Mouse (Mus musculus): ENCODE measurements around the gene Timm50. TPM values are rescaled to one million over a fixed set of nuclear protein-coding genes. Genes with fewer than 3 reads are reported as not detected.

Timm50 gene
- polyA plus RNA-seq, 1 experiment from 2014 or later: 174 TPM

DNA sequence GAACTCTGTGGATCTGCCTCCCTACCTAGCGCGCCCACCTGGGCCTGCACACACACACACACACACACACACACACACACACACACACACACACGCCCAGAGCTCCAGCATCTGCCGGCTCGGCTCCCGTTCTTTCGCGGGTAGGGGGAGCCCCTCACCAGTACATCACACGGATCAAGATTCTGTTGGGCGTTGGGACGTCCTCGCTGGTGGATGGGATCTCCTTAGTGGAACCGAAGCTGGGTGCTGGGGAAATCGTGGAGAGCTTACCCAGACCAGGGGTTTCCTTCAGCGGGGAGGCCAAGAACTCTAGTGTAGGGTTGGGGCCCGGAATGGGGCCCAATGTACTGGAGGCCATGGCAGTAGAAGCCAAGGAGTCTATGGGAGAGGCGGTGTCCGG, 21.7 kb downstream of the Timm50 start:
- no peaks in the 10 kb centered on the region for H3K9me3 ChIP-seq
- H3K27me3 ChIP-seq (replicated peaks): peaks cover 50% of the 10 kb centered on the region
- ATAC-seq (ENCODE audit: low FRiP score, low read depth): no peak
- H3K36me3 ChIP-seq: peaks cover 4% of the 10 kb centered on the region; the same call in 1 of the 2 replicates
- H3K27ac ChIP-seq: no peak overlapping the region
- WGBS: under 1% methylated on average over 16 of the region's 18 CpGs
- H3K4me3 ChIP-seq: peak overlapping the region; percentile 27
- peak overlapping the region; percentile 44; the same call in 1 of the 2 replicates for H3K9ac ChIP-seq
- peak overlapping the region; percentile 60 for H3K4me2 ChIP-seq (replicated peaks)
- H3K4me1 ChIP-seq: peaks cover 34% of the 10 kb centered on the region

DNA sequence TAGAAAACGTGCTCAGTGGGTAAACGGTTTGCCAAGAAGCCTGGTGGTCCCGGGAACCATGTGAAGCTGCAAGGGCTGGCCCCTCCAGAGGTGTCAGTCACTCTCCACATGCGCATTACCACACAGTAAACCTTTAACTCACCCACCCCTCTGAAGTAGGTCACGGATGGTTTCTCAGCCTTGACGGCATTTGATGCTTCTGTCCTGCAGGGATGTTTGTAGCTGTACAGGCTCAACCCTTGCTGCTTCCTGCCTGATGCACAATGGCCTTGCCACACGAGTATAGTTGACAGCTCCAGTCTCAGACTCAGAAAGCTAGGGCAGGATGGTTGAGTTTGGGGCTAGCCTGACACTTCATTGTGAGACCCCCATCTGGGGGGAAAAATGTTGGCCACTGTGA, 31.2 kb downstream of the Timm50 start:
- Histone ChIP-seq H3K9me3 (no peaks in the 10 kb centered on the region), H3K36me3 (no peaks in the 10 kb centered on the region), H3K4me3 (no peak overlapping the region), H3K27me3 (replicated peaks) (no peaks in the 10 kb centered on the region), H3K4me1 (peaks cover 11% of the 10 kb centered on the region), H3K9ac (no peak overlapping the region), H3K4me2 (replicated peaks) (0 out of 2 replicates have a peak overlapping the region, but pooled peaks have one; percentile 1), H3K27ac (no peak overlapping the region)
- ATAC-seq (ENCODE audit: low FRiP score, low read depth): no peak
- 82% methylated on average over 7 of the region's 7 CpGs for WGBS

DNA sequence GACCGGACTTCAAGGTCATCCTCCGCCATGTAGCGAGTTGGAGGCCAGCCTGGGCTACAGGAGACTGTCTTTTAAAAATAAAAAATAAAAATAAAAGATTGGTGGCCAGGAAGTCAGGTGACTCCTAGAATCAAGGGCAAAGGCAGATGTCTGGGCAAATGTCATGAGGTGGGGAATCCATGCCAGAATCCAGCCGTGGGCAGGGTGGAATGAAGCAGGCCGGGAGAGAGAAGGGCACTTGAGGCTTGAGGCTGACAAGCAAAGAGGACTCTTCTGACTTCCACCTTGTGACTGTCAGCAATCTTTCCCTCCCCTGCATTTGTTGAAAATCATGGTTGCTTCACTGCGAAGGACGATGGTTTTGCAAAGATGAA, 33.6 kb downstream of the Timm50 start:
- H3K9me3 ChIP-seq: no peaks in the 10 kb centered on the region
- no peak for ATAC-seq (ENCODE audit: low FRiP score, low read depth)
- peaks cover 1% of the 10 kb centered on the region; the same call in 1 of the 2 replicates for H3K36me3 ChIP-seq
- no peaks in the 10 kb centered on the region for H3K27me3 ChIP-seq (replicated peaks)
- H3K4me3 ChIP-seq: peak overlapping the region; percentile 65
- no peak overlapping the region for H3K27ac ChIP-seq
- peaks cover 11% of the 10 kb centered on the region for H3K4me1 ChIP-seq
- H3K9ac ChIP-seq: peak overlapping the region; percentile 81
- WGBS: 85% methylated on average over 7 of the region's 7 CpGs
- H3K4me2 ChIP-seq (replicated peaks): peak overlapping the region; percentile 77

GRCm38 (mm10) chr7:28277615-28278278, 34.1 kb downstream of the Timm50 start, which contains the start of gene Eid2b:
Gene Eid2b (plus strand): TSS chr7:28277739.
- no peaks in the 10 kb centered on the region for H3K9me3 ChIP-seq
- H3K9ac ChIP-seq: peak within 1 kb of the TSS; percentile 81
- H3K4me3 ChIP-seq: peak within 1 kb of the TSS; percentile 65
- H3K27ac ChIP-seq: no peak within 1 kb of the TSS; the same call in 1 of the 2 replicates
- no peaks in the 10 kb centered on the region for H3K27me3 ChIP-seq (replicated peaks)
- WGBS: 3% methylated on average over 68 of the region's 68 CpGs
- H3K36me3 ChIP-seq: peaks cover 6% of the 10 kb centered on the region; the same call in 1 of the 2 replicates
- peak; percentile 77 for ATAC-seq (ENCODE audit: low FRiP score, low read depth)
- peaks cover 11% of the 10 kb centered on the region for H3K4me1 ChIP-seq
- peak within 1 kb of the TSS; percentile 77 for H3K4me2 ChIP-seq (replicated peaks)

DNA sequence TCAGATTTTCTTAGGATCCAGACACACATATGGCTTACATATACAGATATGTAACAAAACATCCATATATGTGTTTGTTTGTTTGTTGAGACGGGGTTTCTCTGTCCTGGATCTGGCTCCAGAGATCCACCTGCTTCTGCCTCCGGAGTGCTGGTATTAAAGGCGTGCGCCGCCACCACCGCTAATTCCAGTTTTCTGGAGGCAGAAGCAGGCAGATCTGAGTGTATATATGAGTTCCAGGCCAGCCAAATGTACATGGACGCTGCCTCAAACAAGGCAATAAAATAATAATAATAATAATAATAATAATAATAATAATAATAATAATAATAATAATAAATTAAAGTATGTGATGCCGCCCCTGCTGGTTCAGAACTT, 34.6 kb downstream of the Timm50 start:
- peak; percentile 19; the same call in 1 of the 2 replicates for ATAC-seq (ENCODE audit: low FRiP score, low read depth)

DNA sequence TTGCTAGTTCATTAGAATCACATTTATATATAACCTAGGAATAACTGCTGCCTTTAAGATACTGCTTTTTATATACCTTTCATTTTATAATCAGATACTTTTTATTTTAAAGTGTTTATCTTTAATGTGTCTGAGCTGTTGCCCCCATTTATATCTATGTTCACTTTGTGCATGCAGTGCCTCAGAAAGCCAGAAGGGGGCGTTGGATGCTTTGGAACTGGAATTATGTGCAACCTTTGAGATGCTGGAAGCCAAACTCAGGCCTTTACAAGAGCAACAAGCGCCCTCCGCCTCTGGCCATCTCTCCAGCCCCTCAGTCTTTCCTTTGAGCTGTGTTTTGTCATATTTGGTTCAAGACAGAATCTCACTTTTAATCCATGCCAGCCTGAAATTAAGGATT, 40.1 kb downstream of the Timm50 start:
- Histone ChIP-seq H3K4me1 (peaks cover 7% of the 10 kb centered on the region; the same call in 1 of the 2 replicates), H3K4me2 (replicated peaks) (no peak overlapping the region), H3K4me3 (no peak overlapping the region), H3K27ac (no peak overlapping the region), H3K9me3 (no peaks in the 10 kb centered on the region), H3K36me3 (peaks cover 28% of the 10 kb centered on the region), H3K27me3 (replicated peaks) (no peaks in the 10 kb centered on the region), H3K9ac (no peak overlapping the region)
- ATAC-seq (ENCODE audit: low FRiP score, low read depth): no peak
- WGBS: 71% methylated on average over 3 of the region's 3 CpGs

More for the DNA sequence above, 34.6 kb downstream of the Timm50 start:
- no peaks in the 10 kb centered on the region for H3K27me3 ChIP-seq (replicated peaks)
- peaks cover 11% of the 10 kb centered on the region for H3K4me1 ChIP-seq
- H3K27ac ChIP-seq: no peak overlapping the region
- H3K9ac ChIP-seq: no peak overlapping the region
- no peak overlapping the region; the same call in 1 of the 2 replicates for H3K4me2 ChIP-seq (replicated peaks)
- peaks cover 10% of the 10 kb centered on the region; the same call in 1 of the 2 replicates for H3K36me3 ChIP-seq
- WGBS: 62% methylated on average over 8 of the region's 8 CpGs
- H3K9me3 ChIP-seq: no peaks in the 10 kb centered on the region
- H3K4me3 ChIP-seq: no peak overlapping the region

DNA sequence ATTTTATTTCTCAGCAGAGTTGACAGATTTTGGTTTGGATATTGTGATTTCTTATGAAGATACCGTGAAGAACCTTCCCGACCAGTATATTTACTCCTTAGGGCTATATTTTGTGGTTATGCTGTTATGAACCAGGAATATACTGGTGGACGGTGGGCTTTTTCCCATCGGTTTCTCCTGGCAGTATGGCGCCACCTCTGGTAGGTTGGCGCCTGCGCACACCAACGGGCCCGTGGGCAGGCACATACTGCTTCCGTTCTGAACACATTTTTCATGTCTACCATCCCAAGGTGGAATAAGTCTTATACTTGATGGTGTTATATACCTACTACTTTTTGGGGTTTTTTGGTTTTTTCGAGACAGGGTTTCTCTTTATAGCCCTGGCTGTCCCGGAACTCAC, 42.5 kb downstream of the Timm50 start:
- H3K27ac ChIP-seq: no peak overlapping the region
- H3K9me3 ChIP-seq: no peaks in the 10 kb centered on the region
- no peak overlapping the region for H3K4me3 ChIP-seq
- H3K4me1 ChIP-seq: peaks cover 7% of the 10 kb centered on the region; the same call in 1 of the 2 replicates
- no peak for ATAC-seq (ENCODE audit: low FRiP score, low read depth)
- no peaks in the 10 kb centered on the region for H3K27me3 ChIP-seq (replicated peaks)
- 94% methylated on average over 12 of the region's 12 CpGs for WGBS
- H3K9ac ChIP-seq: no peak overlapping the region
- H3K36me3 ChIP-seq: peaks cover 28% of the 10 kb centered on the region
- peak overlapping the region; percentile 79 for H3K4me2 ChIP-seq (replicated peaks)

GRCm38 (mm10) chr7:28268576-28268975, 43.3 kb downstream of the Timm50 start:
- H3K27me3 ChIP-seq (replicated peaks): no peaks in the 10 kb centered on the region
- H3K4me1 ChIP-seq: peaks cover 7% of the 10 kb centered on the region; the same call in 1 of the 2 replicates
- WGBS: 28% methylated on average over 16 of the region's 16 CpGs
- H3K4me3 ChIP-seq: peak overlapping the region; percentile 93
- no peak for ATAC-seq (ENCODE audit: low FRiP score, low read depth)
- peak overlapping the region; percentile 96 for H3K9ac ChIP-seq
- H3K27ac ChIP-seq: peak overlapping the region; percentile 92; the same call in 1 of the 2 replicates
- peaks cover 28% of the 10 kb centered on the region for H3K36me3 ChIP-seq
- H3K4me2 ChIP-seq (replicated peaks): peak overlapping the region; percentile 79
- H3K9me3 ChIP-seq: no peaks in the 10 kb centered on the region

DNA sequence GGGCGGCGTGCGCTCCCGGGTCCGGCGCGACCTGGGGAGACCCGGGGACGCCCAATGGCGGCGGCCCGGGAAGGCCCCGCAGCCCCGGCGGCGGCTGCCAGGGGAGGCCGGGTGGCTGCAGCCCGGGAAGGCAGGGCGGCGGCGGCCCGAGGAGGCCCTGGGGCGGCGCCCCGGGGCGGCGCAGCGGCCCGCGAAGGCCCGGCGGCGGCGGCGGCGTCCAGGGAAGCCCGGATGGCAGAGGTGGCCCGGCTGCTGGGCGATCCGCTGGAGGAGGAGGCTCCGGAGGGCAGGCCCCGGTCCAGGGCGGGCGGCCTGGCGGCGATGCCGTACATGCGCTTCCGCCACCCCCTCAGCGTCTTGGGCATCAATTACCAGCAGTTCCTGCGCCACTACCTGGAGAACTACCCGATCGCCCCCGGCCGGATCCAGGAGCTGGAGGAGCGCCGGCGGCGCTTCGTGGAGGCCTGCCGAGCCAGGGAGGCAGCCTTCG, 43.8 kb downstream of the Timm50 start:
- H3K36me3 ChIP-seq: peaks cover 25% of the 10 kb centered on the region
- ATAC-seq (ENCODE audit: low FRiP score, low read depth): peak; percentile 72
- no peaks in the 10 kb centered on the region for H3K27me3 ChIP-seq (replicated peaks)
- peak overlapping the region; percentile 92 for H3K27ac ChIP-seq
- peak overlapping the region; percentile 96 for H3K9ac ChIP-seq
- peak overlapping the region; percentile 93 for H3K4me3 ChIP-seq
- no peaks in the 10 kb centered on the region for H3K9me3 ChIP-seq
- WGBS: under 1% methylated on average over 48 of the region's 62 CpGs
- H3K4me1 ChIP-seq: peaks cover 7% of the 10 kb centered on the region; the same call in 1 of the 2 replicates
- H3K4me2 ChIP-seq (replicated peaks): peak overlapping the region; percentile 79

DNA sequence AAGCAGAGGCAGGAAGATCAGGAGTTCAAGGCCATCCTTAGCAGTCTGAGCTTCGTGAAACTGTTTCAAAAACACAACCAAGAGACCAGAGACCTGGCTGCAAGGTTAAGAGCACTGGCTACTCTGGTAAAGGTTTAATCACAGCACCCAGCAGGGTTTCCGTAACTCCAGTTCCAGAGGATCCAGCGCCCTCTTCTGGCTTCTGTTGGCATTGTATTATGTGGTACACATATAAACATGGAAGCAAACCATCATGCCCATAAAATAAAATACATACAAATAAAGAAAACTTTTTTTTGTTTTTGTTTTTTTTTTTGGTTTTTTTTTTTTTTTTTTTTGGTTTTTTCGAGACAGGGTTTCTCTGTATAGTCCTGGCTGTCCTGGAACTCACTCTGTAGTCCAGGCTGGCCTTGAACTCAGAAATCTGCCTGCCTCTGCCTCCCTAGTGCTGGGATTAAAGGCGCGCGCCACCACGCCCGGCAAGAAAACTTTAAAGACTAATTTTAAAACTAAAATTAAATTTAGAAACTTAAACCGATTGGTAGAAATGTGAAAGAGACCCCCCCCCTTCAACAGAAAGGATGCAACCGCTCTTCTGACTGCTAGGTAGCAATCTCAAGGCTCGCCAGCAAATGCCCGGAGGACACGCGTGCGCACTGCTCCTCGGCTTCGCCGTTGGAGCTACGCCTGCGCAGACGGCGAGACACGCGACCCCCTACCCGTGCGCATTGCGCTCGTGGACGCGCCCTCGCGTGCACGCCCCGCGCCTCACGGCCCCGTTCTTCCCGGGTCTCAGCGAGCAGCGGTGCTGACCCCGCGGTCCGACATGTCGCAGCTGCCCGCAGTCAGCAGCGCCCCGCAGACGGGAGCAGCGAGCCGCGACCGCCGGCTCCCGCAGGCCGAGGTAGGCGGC, 44.5 kb downstream of the Timm50 start, which contains the start of gene Eid2:
Gene Eid2 (plus strand): TSS at position 753 of the 913 bp plus-strand sequence.
- WGBS: 7% methylated on average over 55 of the region's 57 CpGs
- ATAC-seq (ENCODE audit: low FRiP score, low read depth): peak; percentile 88

GRCm38 (mm10) chr7:28265391-28265790, 46.5 kb downstream of the Timm50 start:
- no peaks in the 10 kb centered on the region for H3K27me3 ChIP-seq (replicated peaks)
- H3K9me3 ChIP-seq: no peaks in the 10 kb centered on the region
- peaks cover 7% of the 10 kb centered on the region; the same call in 1 of the 2 replicates for H3K4me1 ChIP-seq
- H3K27ac ChIP-seq: no peak overlapping the region
- no peak overlapping the region for H3K4me3 ChIP-seq
- H3K36me3 ChIP-seq: peaks cover 8% of the 10 kb centered on the region
- no peak overlapping the region for H3K9ac ChIP-seq
- H3K4me2 ChIP-seq (replicated peaks): no peak overlapping the region
- no peak for ATAC-seq (ENCODE audit: low FRiP score, low read depth)
- WGBS: 88% methylated on average over 13 of the region's 13 CpGs

More for the DNA sequence above, 44.5 kb downstream of the Timm50 start, which contains the start of gene Eid2:
- Histone ChIP-seq H3K9me3 (no peaks in the 10 kb centered on the region), H3K4me3 (peak within 1 kb of the TSS; percentile 93), H3K36me3 (peaks cover 19% of the 10 kb centered on the region), H3K4me1 (peaks cover 7% of the 10 kb centered on the region; the same call in 1 of the 2 replicates), H3K27me3 (replicated peaks) (no peaks in the 10 kb centered on the region), H3K27ac (peak within 1 kb of the TSS; percentile 92), H3K9ac (peak within 1 kb of the TSS; percentile 96), H3K4me2 (replicated peaks) (peak within 1 kb of the TSS; percentile 79)
